20 mouse cellular contexts compared by ENCODE assay signal in the genomic region with DNA sequence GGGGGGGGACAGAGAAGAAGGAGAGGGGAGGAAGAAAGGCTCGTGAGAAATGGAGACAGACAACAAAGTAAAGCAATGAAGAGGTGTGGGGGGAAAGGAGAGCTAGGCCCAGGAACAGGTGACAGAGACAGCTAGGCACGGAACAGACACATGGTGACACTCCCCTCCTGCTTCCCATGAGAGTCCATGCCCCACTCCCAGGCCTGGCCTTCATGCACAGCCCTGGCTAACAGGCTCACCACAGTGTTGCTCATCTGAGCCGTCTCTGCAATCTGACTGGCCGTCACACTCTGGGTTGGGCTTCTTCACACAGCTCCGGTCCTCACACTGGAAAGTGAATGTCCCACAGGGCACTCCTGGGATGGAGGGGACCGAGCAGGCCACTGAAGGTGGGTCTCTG. TPM values are rescaled to one million over a fixed set of nuclear protein-coding genes. Genes with fewer than 3 reads are reported as not detected.
"Had no signal": no experiment of that assay in that cellular context is flagged by ENCODE, and none has a peak within 500 bp of the region (broad histone marks: within the 10 kb centered on the region; RNA-seq: fewer than 3 reads in every experiment).

No protein-coding gene starts in this region.

- H3K36me3 ChIP-seq: limb, embryonic 12.5 days had no signal

- DNase-seq: kidney, adult 11 months; kidney, postnatal 36 days; layer of hippocampus, adult 9-11 months; layer of hippocampus, postnatal 36 days; lung, adult 18-20 months; right cerebral cortex, postnatal 14 days; thymus, adult 18-20 months; thymus, postnatal 14 days had no signal

- H3K9me3 ChIP-seq: limb, embryonic 12.5 days had no signal

- H3K9ac ChIP-seq: limb, embryonic 12.5 days; liver, embryonic 14.5 days had no signal

- H3K4me2 ChIP-seq: limb, embryonic 12.5 days had no signal

- H3K4me3 ChIP-seq: limb, embryonic 12.5 days had no signal

- H3K27me3 ChIP-seq: limb, embryonic 12.5 days had no signal

- H3K27ac ChIP-seq: kidney, postnatal 0 days; limb, embryonic 12.5 days; liver, embryonic 14.5 days had no signal

RNA-seq across cellular contexts. Expression of a gene that starts 15.5 kb away (rescaled TPM):
- total RNA-seq: megakaryocyte-erythroid progenitor cell, adult 5-6 weeks had no signal

RNA-seq across cellular contexts. Expression of a gene that starts 24.6 kb away (rescaled TPM):
- total RNA-seq: megakaryocyte-erythroid progenitor cell, adult 5-6 weeks had no signal

RNA-seq across cellular contexts. Expression of a gene that starts 48.1 kb away (rescaled TPM):
- total RNA-seq: layer of hippocampus, adult 18-20 months; layer of hippocampus, postnatal 36 days; left cerebral cortex, adult 8-10 months; left cerebral cortex, postnatal 25 days; liver, adult 2 months; megakaryocyte-erythroid progenitor cell, adult 5-6 weeks had no signal
- polyA plus RNA-seq: kidney, postnatal 0 days; limb, embryonic 12.5 days; liver, adult 2 months; lung, embryonic 16.5 days; neural tube, embryonic 14.5 days; small intestine, adult 2 months; stomach, embryonic 16.5 days had no signal
